Mouse (Mus musculus) layer of hippocampus, postnatal 14 days (tissue): ENCODE data around the gene Trpm3. TPM values are rescaled to one million over a fixed set of nuclear protein-coding genes. Genes with fewer than 3 reads are reported as not detected.

ENCODE experiments used
- DNase-seq, 2 experiments: peaks; one replicate each; pipeline ENCODE4 v3.0.0; 2021 to 2022; ENCODE audit warnings: low spot score in 2 of 2, mixed read lengths in 1 of 2
- total RNA-seq, 2 experiments: library from RNA; stranded (reverse); gene quantifications; 2 replicates each; pipeline ENCODE4 v1.2.3; 2021

The Trpm3 gene
- total RNA-seq, 2 experiments from 2014 or later: 46.7 to 79.9 TPM

- DNase-seq: peak; percentile 30 to 68
Measured at GRCm38 (mm10) chr19:22631316-22631715, 492.5 kb downstream of the Trpm3 start.

- DNase-seq: no peak
Measured at GRCm38 (mm10) chr19:22635635-22636034, 496.8 kb downstream of the Trpm3 start.

GRCm38 (mm10) chr19:22637786-22638185, 498.9 kb downstream of the Trpm3 start:
- DNase-seq: no peak

DNA sequence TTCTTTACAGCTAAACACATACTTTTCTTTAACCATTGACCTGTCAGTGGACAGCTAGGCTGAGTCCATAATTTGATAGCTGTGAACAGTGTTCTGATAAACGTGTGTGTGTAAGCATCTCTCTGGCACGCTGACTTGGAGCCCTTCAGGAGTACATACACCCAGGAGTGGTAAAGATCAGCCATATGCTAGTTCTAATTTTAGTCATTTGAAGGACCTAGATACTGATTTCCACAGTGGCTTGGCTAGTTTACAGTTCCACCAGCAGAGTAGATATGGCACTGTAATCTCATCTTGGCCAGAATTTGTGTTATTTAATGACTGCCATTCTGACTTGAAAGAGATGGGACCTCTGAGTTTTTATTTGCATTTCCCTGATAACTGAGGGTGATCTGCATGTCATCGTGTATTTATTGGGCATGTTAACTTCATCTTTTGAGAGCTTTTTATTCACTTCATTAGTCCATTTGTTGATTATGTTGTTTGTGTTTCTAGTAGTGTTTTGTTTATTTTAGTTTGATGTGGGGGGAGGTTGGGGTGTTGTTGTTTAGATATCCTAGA, 499.6 kb downstream of the Trpm3 start:
- no peak for DNase-seq

DNA sequence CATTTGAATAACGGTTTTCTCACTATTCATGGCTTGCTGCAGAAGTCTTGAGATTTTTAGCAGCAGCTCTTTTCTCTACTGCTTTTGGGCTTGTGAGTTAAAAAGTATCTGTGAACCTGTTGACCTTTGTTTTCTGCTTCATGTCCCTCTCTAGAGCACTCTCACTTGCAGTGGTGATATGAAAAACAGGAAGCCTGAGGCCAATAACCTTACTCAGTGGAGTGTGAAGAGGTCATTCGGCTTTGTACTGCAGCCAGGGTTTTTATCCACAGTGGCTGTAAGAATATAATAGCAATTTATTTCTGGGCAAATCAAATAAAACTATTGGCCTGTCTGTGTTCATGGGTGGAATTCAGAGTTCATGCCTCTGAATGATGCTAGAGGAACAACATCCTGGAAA, 503.3 kb downstream of the Trpm3 start:
- DNase-seq: no peak

DNA sequence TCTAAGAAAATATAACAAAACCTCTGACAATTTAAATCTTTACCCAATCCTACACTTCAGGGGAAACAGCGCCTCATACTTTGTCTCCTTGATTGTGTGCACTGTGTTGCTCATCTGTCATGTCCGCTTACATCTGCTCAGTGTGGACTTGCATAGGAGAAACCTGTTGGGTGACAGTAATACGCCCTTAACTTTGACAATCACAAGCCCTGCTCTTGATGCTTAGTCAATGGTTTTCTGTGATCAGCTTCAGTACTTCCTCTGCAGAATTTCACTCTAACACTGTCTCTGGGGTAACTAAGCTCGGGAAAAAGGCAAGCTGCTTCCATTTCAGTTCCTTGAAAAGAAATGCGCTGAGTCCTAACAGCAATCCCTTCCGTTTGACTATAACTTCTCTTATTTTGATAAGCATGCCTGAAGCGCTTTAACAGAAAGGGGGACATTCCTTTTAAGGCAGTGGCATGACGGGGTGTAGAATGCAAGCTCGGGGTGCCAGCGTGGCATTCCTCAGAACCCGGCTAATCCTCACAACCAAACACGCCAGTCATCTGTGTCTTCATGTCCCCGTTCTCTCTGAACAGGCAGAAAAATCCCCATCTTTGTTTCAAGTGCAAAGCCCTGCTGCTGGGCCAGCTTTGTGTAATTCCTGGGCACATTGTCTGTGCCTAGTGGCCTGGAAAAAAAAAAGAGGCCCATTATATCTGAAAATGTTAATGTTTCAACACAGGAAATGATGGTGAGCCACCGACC, 517.8 kb downstream of the Trpm3 start:
- peak; percentile 12 to 24 for DNase-seq

DNA sequence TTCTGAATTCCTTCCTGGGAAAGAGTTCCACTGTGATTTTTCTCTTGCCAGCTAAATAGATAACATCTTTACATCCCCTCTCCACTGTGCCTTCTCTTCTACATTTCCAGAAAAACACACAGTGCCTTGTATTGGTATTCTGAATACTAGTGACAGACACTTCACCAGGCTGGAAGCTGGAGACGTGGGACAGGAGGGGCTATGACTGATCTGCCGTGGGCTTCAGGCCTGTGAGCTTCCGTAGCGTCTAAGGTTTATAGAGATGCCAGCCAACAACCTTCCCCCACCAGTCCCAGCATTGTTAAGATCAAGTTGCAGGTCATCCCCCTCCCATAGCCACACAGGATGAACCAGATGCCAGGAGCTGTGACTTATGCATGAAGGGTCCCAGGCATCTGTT, 518.4 kb downstream of the Trpm3 start:
- no peak for DNase-seq

DNA sequence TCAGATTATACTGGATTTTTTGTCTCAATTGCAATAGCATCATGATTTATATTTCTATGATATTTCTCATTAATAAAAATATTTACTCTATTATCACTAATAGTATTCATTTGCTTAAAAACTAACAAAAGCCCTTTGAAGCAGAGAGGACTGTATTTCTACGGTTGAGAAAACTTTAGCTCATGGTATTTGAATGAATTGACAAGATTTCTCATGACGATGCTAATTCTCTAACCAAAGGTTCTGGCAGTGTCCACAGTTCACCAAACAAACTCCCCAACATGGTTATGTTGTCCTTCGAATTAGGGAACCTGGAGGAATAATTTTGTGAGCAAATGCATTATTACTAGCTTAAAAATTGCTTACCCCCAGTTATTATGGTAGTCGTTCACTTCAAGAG, 526.6 kb downstream of the Trpm3 start:
- no peak for DNase-seq

GRCm38 (mm10) chr19:22670222-22670621, 531.4 kb downstream of the Trpm3 start:
- no peak for DNase-seq

DNA sequence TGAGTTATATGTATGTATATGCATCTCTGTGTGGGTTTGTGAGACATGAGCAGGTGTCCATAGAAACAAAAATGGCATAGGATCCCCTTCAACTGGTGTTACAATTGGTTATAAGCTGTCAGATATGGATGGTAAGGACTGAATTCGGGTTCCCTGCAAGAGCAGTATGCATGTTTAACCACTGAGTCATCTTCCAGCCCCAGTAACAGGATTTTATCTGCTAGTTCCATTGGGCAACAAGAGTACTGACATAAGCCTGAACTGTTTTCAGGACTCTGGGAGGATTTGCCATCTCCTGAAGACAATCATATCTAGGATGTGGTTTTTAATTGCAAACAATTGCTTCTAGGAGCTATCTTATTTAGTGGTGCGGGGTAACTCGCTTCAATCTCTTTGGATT, 534.0 kb downstream of the Trpm3 start:
- no peak for DNase-seq

- no peak for DNase-seq
Measured at GRCm38 (mm10) chr19:22676206-22676605, 537.4 kb downstream of the Trpm3 start.

GRCm38 (mm10) chr19:22682238-22682637, 543.4 kb downstream of the Trpm3 start:
- no peak for DNase-seq

GRCm38 (mm10) chr19:22691995-22692394, 553.1 kb downstream of the Trpm3 start:
- DNase-seq: no peak

DNA sequence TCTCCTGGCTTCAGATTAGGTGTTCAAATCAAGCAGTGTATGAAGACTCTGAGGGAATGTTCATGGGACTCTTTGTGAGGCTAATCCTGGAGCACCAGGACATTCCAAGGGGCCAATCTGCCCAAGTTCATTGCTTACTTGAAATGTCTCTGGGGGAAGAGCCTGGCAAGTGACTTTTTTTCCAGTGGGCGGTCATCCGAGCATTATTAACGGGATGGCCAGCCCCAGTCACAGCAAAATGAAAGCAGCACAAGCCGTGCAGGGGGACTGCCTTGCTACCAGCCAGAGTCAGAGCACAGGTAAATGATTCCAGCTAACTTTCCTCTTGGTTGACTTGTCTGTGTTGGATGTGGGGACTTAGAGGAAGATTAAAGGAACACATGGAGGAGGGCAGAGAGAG, 553.7 kb downstream of the Trpm3 start:
- no peak for DNase-seq

DNA sequence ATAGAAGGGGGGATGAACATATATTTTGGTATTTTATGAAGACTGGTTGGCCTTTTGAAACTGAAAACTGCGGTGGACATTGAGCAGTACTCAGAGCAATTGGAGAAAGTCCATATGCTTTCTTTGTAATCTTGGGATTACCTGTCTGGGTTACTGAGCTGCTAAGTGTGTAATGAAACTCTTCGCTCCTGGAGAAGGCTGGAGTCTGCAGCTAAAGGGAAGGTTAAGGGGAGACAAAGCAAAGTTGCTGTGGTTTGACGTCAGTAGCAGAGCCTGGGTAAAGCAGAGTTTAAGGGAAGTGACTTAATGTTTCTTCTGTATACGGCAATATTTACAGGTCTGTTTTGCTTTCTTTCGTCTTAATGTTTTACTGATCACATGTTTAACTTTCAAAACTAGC, 554.1 kb downstream of the Trpm3 start:
- DNase-seq: no peak

GRCm38 (mm10) chr19:22695423-22695822, 556.6 kb downstream of the Trpm3 start:
- no peak for DNase-seq

DNA sequence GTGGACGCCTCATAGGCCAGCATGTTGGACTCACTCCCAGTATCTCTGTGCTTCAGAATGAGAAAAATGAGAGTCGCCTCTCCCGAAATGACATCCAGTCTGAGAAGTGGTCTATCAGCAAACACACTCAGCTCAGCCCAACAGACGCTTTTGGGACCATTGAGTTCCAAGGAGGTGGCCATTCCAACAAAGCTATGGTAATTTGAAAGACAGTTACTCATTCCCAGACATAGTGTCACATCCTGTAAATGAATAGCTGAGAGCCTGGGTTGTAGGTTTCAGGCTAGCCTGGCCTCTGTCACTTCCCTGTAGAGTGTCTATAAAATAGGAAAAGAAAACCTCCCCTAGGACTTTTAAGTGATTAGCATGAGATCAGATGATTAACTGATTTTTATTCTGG, 559.9 kb downstream of the Trpm3 start:
- DNase-seq: no peak

GRCm38 (mm10) chr19:22700871-22701651, 562.2 kb downstream of the Trpm3 start:
- DNase-seq: peak in 1 of 2 experiments; percentile 29

- peak in 1 of 2 experiments; percentile 12 for DNase-seq
Measured at GRCm38 (mm10) chr19:22703876-22704275, 565.0 kb downstream of the Trpm3 start.

- no peak for DNase-seq
Measured at GRCm38 (mm10) chr19:22705414-22705813, 566.6 kb downstream of the Trpm3 start.

DNA sequence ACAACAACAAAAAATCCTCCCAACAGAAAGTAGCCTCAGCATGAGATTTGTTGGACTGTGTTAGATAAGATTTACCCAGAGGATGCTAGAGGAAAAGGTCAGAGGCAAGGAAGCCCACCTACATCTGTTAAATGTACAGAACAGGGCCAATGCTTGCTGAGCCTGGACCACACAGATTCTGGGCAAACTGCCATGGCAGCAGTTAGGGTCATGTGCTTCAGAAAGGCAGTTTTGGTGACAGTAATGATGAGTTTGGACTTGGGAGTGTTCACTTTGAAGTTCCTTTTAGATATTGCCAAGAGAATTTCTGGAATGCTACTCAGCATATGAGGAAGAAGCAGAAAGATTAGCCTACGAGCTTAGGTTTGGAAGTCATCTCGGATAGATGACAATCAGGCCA, 580.2 kb downstream of the Trpm3 start:
- DNase-seq: no peak

DNA sequence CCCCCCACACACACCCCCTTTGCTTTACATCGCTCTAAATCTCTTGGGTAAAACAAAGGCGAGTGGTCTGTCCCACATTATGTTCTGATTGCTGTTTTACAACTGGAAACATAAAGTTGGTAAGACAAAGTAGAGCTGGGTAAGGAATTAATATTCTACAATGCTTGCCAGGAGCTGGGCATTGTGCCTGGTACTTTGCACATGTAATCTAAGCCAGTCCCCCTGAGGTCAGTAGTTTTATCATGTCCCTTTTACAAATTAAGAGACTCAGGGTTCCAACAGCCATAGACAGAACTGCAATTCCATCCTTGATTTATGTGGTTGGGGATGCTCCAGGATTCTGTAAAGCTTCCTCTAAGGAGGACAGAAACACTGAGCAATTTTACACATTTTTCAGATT, 591.0 kb downstream of the Trpm3 start:
- DNase-seq: no peak
